Mouse (Mus musculus) thymus, adult 2 months (tissue): ENCODE measurements at regions not wholly inside any gene's neighbourhood (a gene's known extent, or its start where the extent isn't known, plus 50 kb on each side); places are given as distances from the start of the nearest gene placed in this dataset.

Experiments used
- CTCF ChIP-seq: fragments of 200-500 bp; IDR thresholded peaks from 2 replicates; pipeline ENCODE4 v1.5.1; 2012; ENCODE audit warnings: mild to moderate bottlenecking, control low read depth, low read length, moderate library complexity, borderline replicate concordance; ENCODE audit not compliant: control insufficient read depth, poor library complexity, insufficient read depth; ENCODE audit errors: extremely low read depth
- POLR2A ChIP-seq: fragments of 200-500 bp; IDR thresholded peaks from 2 replicates; pipeline ENCODE4 v1.6.1; 2012; ENCODE audit warnings: mild to moderate bottlenecking, low read length, control low read depth, moderate library complexity; ENCODE audit not compliant: control insufficient read depth, poor library complexity, insufficient read depth; ENCODE audit errors: extremely low read depth

DNA sequence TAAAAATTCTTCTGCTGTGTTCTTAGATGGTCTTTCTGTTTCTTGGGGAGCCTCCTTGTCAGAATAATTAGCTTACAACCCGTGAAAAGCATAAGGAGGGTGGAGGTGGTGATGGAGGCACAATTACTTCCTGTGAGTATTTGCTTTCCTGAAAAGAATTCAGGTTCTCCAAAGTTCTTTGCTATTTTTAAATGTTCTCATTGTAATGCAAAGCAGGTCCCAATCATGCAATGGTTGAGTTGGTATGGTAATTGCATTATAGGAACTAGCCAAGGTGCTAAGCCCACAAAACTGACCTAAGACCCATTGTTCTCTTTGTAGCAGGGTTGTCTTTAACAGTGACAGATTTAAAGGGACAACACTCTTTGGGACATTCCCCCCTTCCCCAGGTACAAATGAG is 179.1 kb downstream of the Kif20b start:
- no peak for TF ChIP-seq CTCF
- no peak for TF ChIP-seq POLR2A
